Mouse (Mus musculus) thymus, adult 2 months (tissue): ENCODE data around the gene Rbp7. TPM values are rescaled to one million over a fixed set of nuclear protein-coding genes. Genes with fewer than 3 reads are reported as not detected.

Experiments used
- DNase-seq: peaks from one replicate; pipeline ENCODE4 v3.0.0; 2021
- H3K27ac ChIP-seq: fragments of 200-500 bp; 2 replicates; pipeline ENCODE4 v1.5.1; 2012; ENCODE audit warnings: low read length, control low read depth; ENCODE audit not compliant: control insufficient read depth, insufficient read depth
- H3K27me3 ChIP-seq: fragments of 200-500 bp; 2 replicates; pipeline ENCODE4 v1.6.1; 2012; ENCODE audit warnings: mild to moderate bottlenecking, low read length, moderate library complexity, mixed read lengths; ENCODE audit not compliant: control insufficient read depth, insufficient read depth
- H3K36me3 ChIP-seq: fragments of 200-500 bp; 2 replicates; pipeline ENCODE4 v1.6.1; 2012; ENCODE audit warnings: mild to moderate bottlenecking, low read length, moderate library complexity; ENCODE audit not compliant: control insufficient read depth, insufficient read depth
- H3K4me1 ChIP-seq: fragments of 200-500 bp; replicated peaks from 2 replicates; pipeline ENCODE4 v1.6.1; 2012; ENCODE audit warnings: low read length; ENCODE audit not compliant: control insufficient read depth, insufficient read depth
- H3K4me3 ChIP-seq: fragments of 200-500 bp; 2 replicates; pipeline ENCODE4 v1.5.1; 2012; ENCODE audit warnings: mild to moderate bottlenecking, low read length, control low read depth, moderate library complexity; ENCODE audit not compliant: control insufficient read depth, insufficient read depth
- CTCF ChIP-seq: fragments of 200-500 bp; IDR thresholded peaks from 2 replicates; pipeline ENCODE4 v1.5.1; 2012; ENCODE audit warnings: mild to moderate bottlenecking, control low read depth, low read length, moderate library complexity, borderline replicate concordance; ENCODE audit not compliant: control insufficient read depth, poor library complexity, insufficient read depth; ENCODE audit errors: extremely low read depth
- POLR2A ChIP-seq: fragments of 200-500 bp; IDR thresholded peaks from 2 replicates; pipeline ENCODE4 v1.6.1; 2012; ENCODE audit warnings: mild to moderate bottlenecking, low read length, control low read depth, moderate library complexity; ENCODE audit not compliant: control insufficient read depth, poor library complexity, insufficient read depth; ENCODE audit errors: extremely low read depth
- WGBS: fragments of 180-500 bp; shearing (Covaris S2); methylation state at CpG from one replicate; pipeline ENCODE4 v1.1.7; 2018; 5-methylcytosine and 5-hydroxymethylcytosine counted together
- polyA plus RNA-seq: library from polyadenylated mRNA; depleted of rRNA; stranded (reverse); fragments of >200 nt; gene quantifications from 2 replicates; pipeline ENCODE4 v1.2.3, GENCODE M21; 2012; rRNA removed

Gene Rbp7
- polyA plus RNA-seq, 1 experiment, result 1.2 TPM

- no peaks in the 10 kb centered on the region for H3K27me3 ChIP-seq
- H3K4me3 ChIP-seq, result no peak overlapping the region
- H3K27ac ChIP-seq, result no peak overlapping the region
- WGBS, result 92% methylated on average over 19 of the region's 19 CpGs
- DNase-seq, result no peak
- TF ChIP-seq CTCF, result no peak
- no peak for TF ChIP-seq POLR2A
- H3K36me3 ChIP-seq, result no peaks in the 10 kb centered on the region
- peaks cover 26% of the 10 kb centered on the region for H3K4me1 ChIP-seq
Measured at GRCm38 (mm10) chr4:149404640-149405465, 49.9 kb downstream of the Rbp7 start.

- TF ChIP-seq POLR2A (no peak), CTCF (no peak)
- H3K4me3 ChIP-seq, result no peak overlapping the region
- H3K4me1 ChIP-seq, result peaks cover 23% of the 10 kb centered on the region
- no peaks in the 10 kb centered on the region for H3K27me3 ChIP-seq
- no peak for DNase-seq
- H3K36me3 ChIP-seq, result peaks cover 4% of the 10 kb centered on the region; the same call in 1 of the 2 replicates
- H3K27ac ChIP-seq, result no peak overlapping the region
- 55% methylated on average over 6 of the region's 6 CpGs for WGBS
Measured at GRCm38 (mm10) chr4:149403037-149403436, 51.7 kb downstream of the Rbp7 start.

GRCm38 (mm10) chr4:149401591-149401982 is 53.2 kb downstream of the Rbp7 start:
- Histone ChIP-seq H3K36me3 (peaks cover 8% of the 10 kb centered on the region; the same call in 1 of the 2 replicates), H3K4me3 (no peak overlapping the region), H3K27ac (peak overlapping the region; percentile 50; the same call in 1 of the 2 replicates), H3K4me1 (peaks cover 23% of the 10 kb centered on the region), H3K27me3 (no peaks in the 10 kb centered on the region)
- 53% methylated on average over 8 of the region's 8 CpGs for WGBS
- no peak for DNase-seq
- TF ChIP-seq CTCF, result no peak

- TF ChIP-seq CTCF (no peak), POLR2A (no peak)
- no peaks in the 10 kb centered on the region for H3K27me3 ChIP-seq
- no peak overlapping the region for H3K4me3 ChIP-seq
- peaks cover 23% of the 10 kb centered on the region for H3K4me1 ChIP-seq
- WGBS, result 40% methylated on average over 12 of the region's 12 CpGs
- peaks cover 8% of the 10 kb centered on the region; the same call in 1 of the 2 replicates for H3K36me3 ChIP-seq
- peak; percentile 33 for DNase-seq
- H3K27ac ChIP-seq, result peak overlapping the region; percentile 50; the same call in 1 of the 2 replicates
Measured at GRCm38 (mm10) chr4:149400878-149401590, 53.7 kb downstream of the Rbp7 start.

Other genes with a start within 250 kb of the Rbp7 start
- gene Kif1b, start 147.3 kb downstream of the Rbp7 start, polyA plus RNA-seq, result 21.5 and 23.9 TPM in 2 replicates
- gene Ube4b, start 28.2 kb downstream of the Rbp7 start, polyA plus RNA-seq, result 110 and 148 TPM in 2 replicates
- not detected in 2 replicates for gene Tmem274, start 22.4 kb upstream of the Rbp7 start, polyA plus RNA-seq
- gene Nmnat1, start 30.2 kb upstream of the Rbp7 start, polyA plus RNA-seq, result 21.6 and 22.9 TPM in 2 replicates
- gene Lzic, start 30.3 kb upstream of the Rbp7 start, polyA plus RNA-seq, result 29.0 and 30.3 TPM in 2 replicates
- gene Ctnnbip1, start 63.3 kb upstream of the Rbp7 start, polyA plus RNA-seq, result 13.2 and 17.9 TPM in 2 replicates
- gene Clstn1, start 131.5 kb upstream of the Rbp7 start, polyA plus RNA-seq, result 21.6 and 24.5 TPM in 2 replicates
- 106 and 120 TPM in 2 replicates for gene Pik3cd, start 247.6 kb upstream of the Rbp7 start, polyA plus RNA-seq